Mouse (Mus musculus) limb, embryonic 10.5 days (tissue): ENCODE results near the gene Cds1. TPM values are rescaled to one million over a fixed set of nuclear protein-coding genes. Genes with fewer than 3 reads are reported as not detected.

ENCODE experiments used
- DNase-seq: peaks from one replicate; pipeline ENCODE4 v3.0.0-alpha.2; 2017; ENCODE audit warnings: low spot score
- H3K27ac ChIP-seq: fragments of 300-500 bp; sonication (generic); 2 replicates; pipeline ENCODE4 v1.5.1; 2016; ENCODE audit warnings: mild to moderate bottlenecking
- H3K27me3 ChIP-seq: fragments of 300-500 bp; sonication (generic); 2 replicates; pipeline ENCODE4 v1.6.1; 2016; ENCODE audit warnings: low read depth, mild to moderate bottlenecking; ENCODE audit not compliant: poor library complexity, severe bottlenecking
- H3K36me3 ChIP-seq: fragments of 300-500 bp; sonication (generic); 2 replicates; pipeline ENCODE4 v1.6.1; 2016; ENCODE audit warnings: mild to moderate bottlenecking, moderate library complexity
- H3K4me1 ChIP-seq: fragments of 300-500 bp; sonication (generic); 2 replicates; pipeline ENCODE4 v1.6.1; 2016
- H3K4me3 ChIP-seq: fragments of 300-500 bp; sonication (generic); 2 replicates; pipeline ENCODE4 v1.5.1; 2016; ENCODE audit warnings: mild to moderate bottlenecking, moderate library complexity
- H3K9me3 ChIP-seq: fragments of 300-500 bp; sonication (generic); replicated peaks from 2 replicates; pipeline ENCODE4 v1.6.1; 2016; ENCODE audit warnings: mild to moderate bottlenecking
- WGBS: fragments of 180-500 bp; shearing (Covaris S2); methylation state at CpG from one replicate; pipeline ENCODE4 v1.1.7; 2016; 5-methylcytosine and 5-hydroxymethylcytosine counted together
- polyA plus RNA-seq: library from polyadenylated mRNA; unstranded; fragments of >200 nt; fragmentation: Nextera tagmentation; extraction: Ambion mirVana; gene quantifications from 2 replicates; pipeline ENCODE4 v1.2.1, GENCODE M21; 2016

Gene Cds1
- polyA plus RNA-seq, result 0.67 and 0.68 TPM in 2 replicates

GRCm38 (mm10) chr5:101764554-101765347 is at the start of gene Cds1:
Gene Cds1 (plus strand): TSS chr5:101765130.
- peaks cover 83% of the 10 kb centered on the region for H3K27me3 ChIP-seq
- no peaks in the 10 kb centered on the region for H3K9me3 ChIP-seq
- peak within 1 kb of the TSS; percentile 66 for H3K27ac ChIP-seq
- no peaks in the 10 kb centered on the region for H3K36me3 ChIP-seq
- peaks cover 25% of the 10 kb centered on the region for H3K4me1 ChIP-seq
- peak; percentile 78 for DNase-seq
- H3K4me3 ChIP-seq, result peak within 1 kb of the TSS; percentile 75
- under 1% methylated on average over 91 of the region's 91 CpGs for WGBS

DNA sequence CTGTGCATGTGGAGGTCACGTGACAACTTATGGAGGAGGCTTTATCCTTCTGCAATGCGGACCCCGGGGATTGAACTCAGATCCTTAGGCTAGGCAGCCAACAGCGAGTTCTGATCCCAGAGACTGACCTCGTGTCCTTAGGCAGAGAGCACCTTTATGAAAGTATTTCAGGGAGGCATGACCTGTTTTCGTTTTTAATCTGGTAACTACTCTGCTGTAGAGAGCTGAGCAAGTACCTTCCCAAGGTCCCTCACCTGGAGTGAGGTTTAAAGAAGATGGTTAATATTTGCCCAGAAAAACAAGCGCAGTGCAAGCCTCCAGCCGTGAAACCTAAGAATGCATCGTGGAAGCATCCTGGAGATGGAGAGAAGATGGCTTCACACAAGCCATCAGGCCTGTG is 40.7 kb upstream of the Cds1 start:
- 92% methylated on average over 9 of the region's 9 CpGs for WGBS
- Histone ChIP-seq H3K9me3 (no peaks in the 10 kb centered on the region), H3K27ac (no peak overlapping the region), H3K4me3 (no peak overlapping the region), H3K36me3 (no peaks in the 10 kb centered on the region), H3K4me1 (peaks cover 9% of the 10 kb centered on the region), H3K27me3 (no peaks in the 10 kb centered on the region)
- no peak for DNase-seq

DNA sequence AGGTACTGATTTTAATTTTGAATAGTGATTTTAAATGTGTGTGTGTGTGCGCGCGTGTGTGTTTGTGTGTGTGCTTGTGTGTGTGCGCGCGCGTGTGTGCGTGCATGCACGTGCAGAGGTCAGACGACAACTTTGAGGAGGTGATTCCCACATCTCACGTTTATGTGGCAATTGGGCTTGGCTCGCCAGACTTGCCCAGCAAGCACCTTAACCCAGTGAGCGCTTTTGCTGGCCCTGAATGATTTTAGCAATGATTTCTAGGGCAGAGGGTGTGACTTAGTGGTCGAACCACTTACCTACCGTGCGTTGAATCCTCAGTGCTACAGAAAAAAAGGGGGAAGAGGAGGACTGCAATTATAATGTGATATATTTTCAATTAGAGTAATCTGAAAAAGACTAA is 40.2 kb upstream of the Cds1 start:
- DNase-seq, result no peak

GRCm38 (mm10) chr5:101725703-101726102 is 39.2 kb upstream of the Cds1 start:
- no peak overlapping the region for H3K4me3 ChIP-seq
- no peaks in the 10 kb centered on the region for H3K9me3 ChIP-seq
- H3K27me3 ChIP-seq, result no peaks in the 10 kb centered on the region
- H3K36me3 ChIP-seq, result no peaks in the 10 kb centered on the region
- peaks cover 6% of the 10 kb centered on the region for H3K4me1 ChIP-seq
- no peak overlapping the region for H3K27ac ChIP-seq
- no peak for DNase-seq
- 87% methylated on average over 8 of the region's 8 CpGs for WGBS

More for the DNA sequence above, 40.2 kb upstream of the Cds1 start:
- no peaks in the 10 kb centered on the region for H3K9me3 ChIP-seq
- H3K4me1 ChIP-seq, result peaks cover 9% of the 10 kb centered on the region
- H3K4me3 ChIP-seq, result no peak overlapping the region
- no peak overlapping the region for H3K27ac ChIP-seq
- WGBS, result 92% methylated on average over 16 of the region's 16 CpGs
- H3K27me3 ChIP-seq, result no peaks in the 10 kb centered on the region
- H3K36me3 ChIP-seq, result no peaks in the 10 kb centered on the region

DNA sequence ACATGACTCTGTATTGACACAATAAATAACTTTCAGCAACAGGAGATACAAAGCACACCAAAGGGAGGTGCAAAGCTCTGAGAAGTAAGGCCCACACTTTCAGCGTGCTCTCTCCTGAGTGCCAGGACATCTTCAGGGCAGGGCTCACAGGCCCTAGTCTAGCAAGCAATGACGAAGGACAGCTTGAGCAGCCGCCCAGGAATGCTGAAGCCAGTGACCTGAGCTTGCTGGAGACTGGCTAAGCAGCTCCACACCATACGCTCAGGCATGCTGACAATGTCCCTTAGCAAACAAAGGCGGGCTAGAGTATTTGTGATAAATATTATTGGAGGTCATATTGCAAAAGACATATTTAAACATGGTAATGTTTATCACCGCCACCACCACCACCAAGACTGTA is 38.6 kb upstream of the Cds1 start:
- H3K4me1 ChIP-seq, result no peaks in the 10 kb centered on the region
- H3K27me3 ChIP-seq, result no peaks in the 10 kb centered on the region
- H3K27ac ChIP-seq, result no peak overlapping the region
- no peak for DNase-seq
- 85% methylated on average over 6 of the region's 6 CpGs for WGBS
- no peaks in the 10 kb centered on the region for H3K36me3 ChIP-seq
- H3K4me3 ChIP-seq, result no peak overlapping the region
- H3K9me3 ChIP-seq, result no peaks in the 10 kb centered on the region

DNA sequence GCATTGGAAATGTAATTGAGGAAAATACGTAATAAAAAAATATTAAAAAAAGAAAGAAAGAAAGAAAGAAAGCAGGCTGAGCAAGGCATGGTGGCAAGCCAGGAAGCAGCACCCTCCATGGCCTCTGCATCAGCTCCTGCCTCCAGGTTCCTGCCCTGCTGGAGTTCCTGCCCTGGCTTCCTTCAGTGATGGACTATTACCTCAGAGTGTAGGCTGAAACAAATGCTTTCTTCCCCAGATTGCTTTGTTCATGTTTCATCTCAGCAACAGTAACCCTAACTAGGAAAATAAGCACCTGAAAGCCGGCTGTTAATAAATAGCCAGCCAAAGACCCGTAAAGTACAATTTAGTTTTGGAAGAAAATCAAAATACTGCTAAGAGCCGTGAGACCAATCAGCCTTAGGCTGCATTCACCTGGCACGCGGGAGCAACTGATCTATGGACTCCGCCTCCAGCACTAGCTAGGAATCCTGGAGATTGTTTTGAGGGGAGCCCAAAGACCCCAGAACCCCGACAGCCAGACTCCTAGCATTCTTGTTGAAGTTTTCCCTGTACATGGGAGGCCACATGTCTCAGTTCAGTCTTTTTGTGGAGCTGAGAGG is 36.5 kb upstream of the Cds1 start:
- Histone ChIP-seq H3K27ac (no peak overlapping the region), H3K9me3 (no peaks in the 10 kb centered on the region), H3K36me3 (no peaks in the 10 kb centered on the region), H3K4me3 (no peak overlapping the region), H3K4me1 (no peaks in the 10 kb centered on the region), H3K27me3 (no peaks in the 10 kb centered on the region)
- no peak for DNase-seq
- WGBS, result 86% methylated on average over 8 of the region's 8 CpGs

DNA sequence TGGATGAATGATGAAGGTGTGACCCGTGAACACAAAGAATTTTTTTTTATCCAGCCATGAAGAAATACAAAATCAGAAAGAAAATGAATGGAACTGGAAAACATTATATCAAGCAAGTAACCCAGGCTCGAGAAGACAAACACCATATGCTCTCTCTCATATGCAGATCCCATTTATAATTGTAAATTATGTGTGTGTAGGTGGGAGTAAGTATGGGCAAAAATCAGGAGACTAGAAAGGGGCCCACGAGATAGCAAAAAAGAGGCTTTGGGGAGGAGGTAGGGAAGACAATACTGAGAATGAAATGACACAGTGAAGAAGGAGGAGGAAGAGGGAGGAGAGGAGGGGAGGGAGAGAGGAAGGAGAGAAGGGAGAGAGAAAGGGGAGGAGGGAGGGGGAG is 27.6 kb upstream of the Cds1 start:
- DNase-seq, result no peak
- Histone ChIP-seq H3K27me3 (no peaks in the 10 kb centered on the region), H3K9me3 (no peaks in the 10 kb centered on the region), H3K4me1 (no peaks in the 10 kb centered on the region), H3K27ac (no peak overlapping the region), H3K4me3 (no peak overlapping the region), H3K36me3 (no peaks in the 10 kb centered on the region)
- WGBS, result 86% methylated on average over 3 of the region's 3 CpGs

DNA sequence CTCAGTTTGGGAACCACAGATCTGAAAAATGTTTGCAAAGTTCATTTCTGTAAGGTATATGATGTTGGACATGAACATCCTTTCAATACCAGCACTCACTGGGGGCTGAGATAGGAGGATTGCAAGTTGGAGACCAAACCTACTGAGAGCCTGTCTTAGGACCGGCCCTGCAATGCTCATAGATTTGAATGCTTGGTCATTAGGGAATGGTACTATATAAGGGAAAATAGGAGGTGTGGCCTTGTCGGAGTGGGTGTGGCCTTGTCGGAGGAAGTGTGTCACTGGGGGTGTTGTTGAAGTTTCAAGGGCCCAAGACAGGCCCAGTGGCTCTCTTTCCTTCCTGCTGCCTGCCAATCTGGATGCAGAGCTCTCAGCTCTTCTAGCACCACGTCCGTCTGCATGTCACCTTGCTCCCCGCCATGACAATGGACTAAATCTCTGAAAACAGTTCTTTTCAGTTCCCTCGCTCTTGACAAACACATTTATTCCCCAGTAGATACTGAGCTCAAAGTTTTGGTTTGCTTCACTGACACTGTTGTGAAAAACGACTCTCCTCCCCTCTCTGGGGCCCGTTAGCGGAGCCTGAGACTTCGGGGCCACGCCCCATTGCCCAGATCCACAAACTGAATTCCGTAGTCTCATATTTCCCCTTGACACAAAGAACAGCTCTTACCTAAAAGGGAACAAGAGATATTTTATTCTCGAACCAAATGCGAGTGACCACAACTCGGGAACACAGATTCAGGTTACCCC is 24.3 kb upstream of the Cds1 start:
- Histone ChIP-seq H3K27me3 (no peaks in the 10 kb centered on the region), H3K9me3 (no peaks in the 10 kb centered on the region), H3K36me3 (no peaks in the 10 kb centered on the region), H3K4me3 (no peak overlapping the region), H3K4me1 (no peaks in the 10 kb centered on the region), H3K27ac (no peak overlapping the region)
- no peak for DNase-seq
- WGBS, result 90% methylated on average over 14 of the region's 16 CpGs

- Histone ChIP-seq H3K9me3 (no peaks in the 10 kb centered on the region), H3K36me3 (no peaks in the 10 kb centered on the region), H3K27ac (no peak overlapping the region), H3K4me1 (no peaks in the 10 kb centered on the region), H3K4me3 (no peak overlapping the region), H3K27me3 (no peaks in the 10 kb centered on the region)
- DNase-seq, result no peak
- 87% methylated on average over 4 of the region's 4 CpGs for WGBS
Measured at GRCm38 (mm10) chr5:101741224-101741591, 23.7 kb upstream of the Cds1 start.

GRCm38 (mm10) chr5:101742014-101742413 is 22.9 kb upstream of the Cds1 start:
- no peak for DNase-seq
- whole genome bisulfite sequencing, result 98% methylated on average over 2 of the region's 2 CpGs
- no peaks in the 10 kb centered on the region for H3K36me3 ChIP-seq

GRCm38 (mm10) chr5:101742425-101742824 is 22.5 kb upstream of the Cds1 start:
- Histone ChIP-seq H3K9me3 (no peaks in the 10 kb centered on the region), H3K27me3 (no peaks in the 10 kb centered on the region), H3K36me3 (no peaks in the 10 kb centered on the region), H3K27ac (no peak overlapping the region), H3K4me1 (no peaks in the 10 kb centered on the region), H3K4me3 (no peak overlapping the region)
- WGBS, result 92% methylated on average over 8 of the region's 8 CpGs
- DNase-seq, result no peak

More at GRCm38 (mm10) chr5:101742014-101742413, 22.9 kb upstream of the Cds1 start:
- no peaks in the 10 kb centered on the region for H3K27me3 ChIP-seq
- H3K4me3 ChIP-seq, result no peak overlapping the region
- no peaks in the 10 kb centered on the region for H3K9me3 ChIP-seq
- no peaks in the 10 kb centered on the region for H3K4me1 ChIP-seq
- no peak overlapping the region for H3K27ac ChIP-seq

DNA sequence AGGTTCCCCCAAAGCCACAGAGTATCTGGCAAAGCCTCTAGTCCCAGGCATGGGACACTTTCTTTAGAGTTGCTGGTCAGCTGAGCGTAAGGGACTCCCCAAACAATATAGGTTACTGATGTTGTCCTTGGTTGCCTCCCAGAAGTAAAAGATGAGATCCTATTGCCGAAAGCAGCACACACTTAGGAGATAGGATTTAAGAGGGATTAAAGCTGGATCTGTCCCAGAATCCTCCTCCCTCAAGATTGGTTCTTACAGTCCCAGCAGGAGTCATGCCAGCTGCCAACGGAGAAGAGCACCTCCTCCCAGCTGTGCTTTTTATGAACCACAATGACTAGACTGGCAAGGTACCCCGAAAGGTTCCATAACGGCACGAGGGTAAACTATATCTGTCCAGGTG is 20.0 kb upstream of the Cds1 start:
- Histone ChIP-seq H3K4me1 (no peaks in the 10 kb centered on the region), H3K36me3 (no peaks in the 10 kb centered on the region), H3K4me3 (no peak overlapping the region), H3K9me3 (no peaks in the 10 kb centered on the region), H3K27ac (no peak overlapping the region), H3K27me3 (no peaks in the 10 kb centered on the region)
- DNase-seq, result no peak
- 82% methylated on average over 6 of the region's 6 CpGs for WGBS

DNA sequence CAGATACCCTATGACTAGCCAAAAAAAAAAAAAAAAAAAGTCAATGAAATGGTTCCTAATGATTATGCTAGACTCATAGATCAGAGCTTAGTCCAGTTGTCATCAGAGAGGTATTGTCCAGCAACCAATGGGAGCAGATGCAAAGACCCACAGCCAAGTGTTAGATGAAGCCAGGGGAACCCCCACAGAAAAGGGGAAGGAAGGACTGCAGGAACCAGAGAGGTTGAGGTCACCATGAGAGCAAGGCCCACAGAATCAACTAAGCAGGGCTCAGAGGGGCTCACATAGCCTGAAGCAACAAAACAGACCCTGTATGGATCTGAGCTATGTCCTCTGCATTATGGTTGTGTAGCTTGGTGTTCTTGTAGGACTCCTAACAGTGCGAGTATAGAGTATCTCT is 11.2 kb upstream of the Cds1 start:
- H3K27me3 ChIP-seq, result no peaks in the 10 kb centered on the region

More for the DNA sequence above, 11.2 kb upstream of the Cds1 start:
- no peak for DNase-seq
- H3K27ac ChIP-seq, result no peak overlapping the region
- H3K4me1 ChIP-seq, result no peaks in the 10 kb centered on the region
- 77% methylated on average over 1 of the region's 1 CpGs for WGBS
- no peaks in the 10 kb centered on the region for H3K36me3 ChIP-seq
- no peak overlapping the region for H3K4me3 ChIP-seq
- H3K9me3 ChIP-seq, result no peaks in the 10 kb centered on the region
